7 mouse cellular contexts compared by ENCODE assay signal in the genomic region with DNA sequence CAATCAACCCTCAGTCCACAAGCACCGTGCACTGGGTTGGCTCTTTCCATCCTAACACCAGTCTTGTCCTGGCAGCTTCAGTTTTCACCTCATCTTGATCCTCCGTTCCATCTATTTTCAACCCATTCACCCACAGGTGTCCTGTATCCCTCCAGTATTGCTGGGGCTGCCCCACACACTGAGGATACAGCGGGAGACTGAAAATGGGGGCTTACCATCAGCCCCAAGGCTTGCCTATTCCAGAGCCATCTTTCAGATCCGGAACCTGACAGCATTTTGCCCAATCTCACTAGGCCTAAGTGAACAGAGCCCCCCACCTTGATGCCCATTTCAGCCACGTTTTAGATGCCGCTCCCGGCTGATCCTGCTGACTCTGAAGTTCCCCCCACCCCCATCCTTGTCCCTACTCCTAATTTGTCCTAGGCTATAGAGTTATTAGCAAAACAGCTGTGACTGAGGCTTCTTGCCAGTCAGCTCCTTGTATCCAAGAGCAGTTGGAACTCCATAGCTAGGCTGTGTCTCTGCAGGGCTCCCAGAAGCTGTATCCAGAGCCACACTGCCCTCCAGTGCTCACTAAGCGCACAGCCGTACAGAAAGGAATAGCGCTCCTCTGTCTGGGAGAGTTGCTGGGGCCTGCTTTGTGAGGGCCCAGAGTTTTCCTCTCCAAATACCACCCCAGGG. TPM values are rescaled to one million over a fixed set of nuclear protein-coding genes. Genes with fewer than 3 reads are reported as not detected.
A peak's percentile ranks its signal among the peaks of the same experiment; 100 is the strongest.
DNase-seq lines count a peak whose midpoint lies in the region; ATAC-seq lines count a peak whose summit lies in the region.

No protein-coding gene starts in this region.

- WGBS in intestine, embryonic 16.5 days: 49% methylated on average over 10 of the region's 10 CpGs
- WGBS in stomach, embryonic 15.5 days: 42% methylated on average over 10 of the region's 10 CpGs

- peak; percentile 66 for DNase-seq in adrenal gland, postnatal 25 days
- DNase-seq in embryo, embryonic 11.5 days (ENCODE audit: low read depth, low spot score): peak; percentile 56
- DNase-seq in gastrocnemius, postnatal 4 days (ENCODE audit: low spot score in 2 of 2): peak; percentile 40 to 77
- peak; percentile 79 to 84 for DNase-seq in left cerebral cortex, postnatal 10 days (ENCODE audit: extremely low spot score in 1 of 2, low spot score in 2 of 2)
- peak; percentile 79 for DNase-seq in mesoderm, embryonic 11.5 days (ENCODE audit: low read depth, low spot score)

- peak overlapping the region; percentile 25; the same call in 1 of the 2 replicates for H3K9ac ChIP-seq in intestine, embryonic 16.5 days (ENCODE audit: low read depth, low read length)
- H3K9ac ChIP-seq in stomach, embryonic 15.5 days: no peak overlapping the region

- no peak overlapping the region for H3K4me2 ChIP-seq in intestine, embryonic 16.5 days (ENCODE audit: low read depth, low read length)
- no peak overlapping the region for H3K4me2 ChIP-seq in stomach, embryonic 15.5 days

- H3K27me3 ChIP-seq in intestine, embryonic 16.5 days (replicated peaks; ENCODE audit: control insufficient read depth, insufficient read depth, low read length): no peaks in the 10 kb centered on the region
- no peaks in the 10 kb centered on the region for H3K27me3 ChIP-seq in stomach, embryonic 15.5 days (replicated peaks)

- peaks cover 26% of the 10 kb centered on the region for H3K4me1 ChIP-seq in intestine, embryonic 16.5 days (ENCODE audit: control insufficient read depth, insufficient read depth, low read length)
- peaks cover 25% of the 10 kb centered on the region for H3K4me1 ChIP-seq in stomach, embryonic 15.5 days

- intact Hi-C loops in left cerebral cortex, postnatal 10 days (cut with DNase I): loop anchor here (2.0 to 10.0 kb wide), 3 partner anchors 50 to 302 kb away; no protein-coding TSS in a partner anchor

- H3K27ac ChIP-seq in intestine, embryonic 16.5 days (ENCODE audit: low read length): peak overlapping the region; percentile 52
- H3K27ac ChIP-seq in stomach, embryonic 15.5 days: peak overlapping the region; percentile 42

- 0 out of 2 replicates have a peak, but pooled peaks cover 4% of the 10 kb centered on the region for H3K36me3 ChIP-seq in intestine, embryonic 16.5 days (ENCODE audit: control insufficient read depth, insufficient read depth, low read length)
- H3K36me3 ChIP-seq in stomach, embryonic 15.5 days: no peaks in the 10 kb centered on the region

- ATAC-seq in intestine, embryonic 16.5 days: peak; percentile 89
- peak; percentile 75 for ATAC-seq in stomach, embryonic 15.5 days (ENCODE audit: insufficient read depth, low FRiP score, low read depth)

- no peaks in the 10 kb centered on the region for H3K9me3 ChIP-seq in intestine, embryonic 16.5 days (ENCODE audit: control insufficient read depth, low read length)
- no peaks in the 10 kb centered on the region for H3K9me3 ChIP-seq in stomach, embryonic 15.5 days

- H3K4me3 ChIP-seq in intestine, embryonic 16.5 days (ENCODE audit: low read length): no peak overlapping the region
- H3K4me3 ChIP-seq in stomach, embryonic 15.5 days (replicated peaks): no peak overlapping the region

RNA-seq across cellular contexts. Expression of a gene that starts 55.0 kb away (rescaled TPM):
- 35.4 and 40.2 TPM in 2 replicates for total RNA-seq in adrenal gland, postnatal 25 days (2021)
- 1 to 10 TPM; 6.2 to 9.8 TPM for total RNA-seq in gastrocnemius, postnatal 4 days (2021)
- polyA plus RNA-seq in intestine, embryonic 16.5 days (2015; fragmentation: Nextera tagmentation; extraction: Ambion mirVana): 103 TPM in 2 replicates
- total RNA-seq in left cerebral cortex, postnatal 10 days (2021): 10 to 100 TPM; 26.1 to 41.7 TPM
- polyA plus RNA-seq in stomach, embryonic 15.5 days (2015; fragmentation: Nextera tagmentation; extraction: Ambion mirVana): 97.9 and 122 TPM in 2 replicates
